8 mouse cellular contexts compared by ENCODE assay signal in the genomic region with DNA sequence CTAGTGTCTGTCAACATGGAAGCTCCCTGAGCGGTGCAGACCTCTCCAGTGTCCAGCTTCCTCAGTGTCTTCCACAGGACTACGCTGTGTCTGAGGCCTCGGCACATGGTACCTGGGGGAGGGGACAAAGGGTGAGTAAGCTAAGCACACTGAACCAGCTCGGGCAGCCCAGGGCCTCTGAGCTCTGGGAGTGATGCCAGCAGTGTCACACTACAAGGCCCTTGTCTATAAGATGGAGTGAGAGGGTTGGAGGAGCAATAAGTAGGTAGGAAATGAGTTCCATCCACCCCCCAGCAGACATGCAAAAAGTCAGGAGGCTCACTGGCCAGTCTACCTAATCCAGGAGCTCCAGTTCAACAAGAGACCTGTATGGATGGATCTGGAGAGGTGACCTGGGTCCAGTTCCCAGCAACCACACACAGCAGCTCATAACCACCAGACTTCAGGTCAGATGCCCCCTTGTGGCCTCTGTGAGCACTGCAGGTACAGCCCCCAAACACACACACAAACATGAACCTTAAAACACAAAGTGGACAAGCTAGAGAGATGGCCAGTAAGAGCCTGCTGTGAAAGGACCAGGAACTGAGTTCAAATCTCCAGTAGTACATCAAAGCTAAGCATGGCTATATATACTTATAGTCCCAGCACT. TPM values are rescaled to one million over a fixed set of nuclear protein-coding genes. Genes with fewer than 3 reads are reported as not detected.
A peak's percentile ranks its signal among the peaks of the same experiment; 100 is the strongest.
DNase-seq lines count a peak whose midpoint lies in the region; ATAC-seq and TF ChIP-seq lines count a peak whose summit lies in the region.

No protein-coding gene starts in this region.

- peaks cover 7% of the 10 kb centered on the region for H3K36me3 ChIP-seq in spleen, adult 2 months (ENCODE audit: control insufficient read depth, insufficient read depth, low read length)
- peaks cover 33% of the 10 kb centered on the region for H3K36me3 ChIP-seq in forebrain, embryonic 12.5 days (replicated peaks)

- no peak overlapping the region for H3K4me3 ChIP-seq in spleen, adult 2 months (ENCODE audit: extremely low read depth, insufficient read depth, insufficient read length)
- no peak overlapping the region for H3K4me3 ChIP-seq in forebrain, embryonic 12.5 days (replicated peaks)

- peaks cover 12% of the 10 kb centered on the region; the same call in 1 of the 2 replicates for H3K4me1 ChIP-seq in spleen, adult 2 months (ENCODE audit: control insufficient read depth, insufficient read depth, insufficient read length)
- peaks cover 44% of the 10 kb centered on the region for H3K4me1 ChIP-seq in forebrain, embryonic 12.5 days

- TF ChIP-seq CTCF in spleen, adult 2 months (IDR thresholded peaks at IDR 0.05; ENCODE audit: extremely low read depth, insufficient read depth, insufficient read length, insufficient replicate concordance) = peak; percentile 48; the same call in 1 of the 2 replicates

- 95% methylated on average over 4 of the region's 4 CpGs for WGBS in spleen, adult 2 months
- WGBS in forebrain, embryonic 12.5 days = 100% methylated on average over 4 of the region's 4 CpGs

- no peaks in the 10 kb centered on the region for H3K27me3 ChIP-seq in spleen, adult 2 months (ENCODE audit: control insufficient read depth, insufficient read depth, low read length)
- no peaks in the 10 kb centered on the region for H3K27me3 ChIP-seq in forebrain, embryonic 12.5 days

- H3K4me2 ChIP-seq in forebrain, embryonic 12.5 days = no peak overlapping the region

- no peak overlapping the region for H3K27ac ChIP-seq in spleen, adult 2 months (ENCODE audit: insufficient read depth, low read length)
- H3K27ac ChIP-seq in forebrain, embryonic 12.5 days = no peak overlapping the region

- DNase-seq in cerebellum, adult 9-11 months = peak; percentile 64
- no peak for DNase-seq in cerebellum, postnatal 36 days
- no peak for DNase-seq in spleen, adult 2 months (ENCODE audit: low read depth in 1 of 2, low spot score in 2 of 2)
- no peak for DNase-seq in spleen, postnatal 4 days (ENCODE audit: low spot score in 2 of 2)
- peak; percentile 63 for DNase-seq in kidney, postnatal 10 days
- peak; percentile 62 for DNase-seq in testis, postnatal 10 days (ENCODE audit: low spot score)
- DNase-seq in frontal cortex, postnatal 36 days (ENCODE audit: low spot score in 2 of 2) = no peak

- TF ChIP-seq POLR2A in spleen, adult 2 months (IDR thresholded peaks at IDR 0.05; ENCODE audit: low read depth, low read length) = no peak

- H3K9me3 ChIP-seq in forebrain, embryonic 12.5 days = peaks cover 5% of the 10 kb centered on the region; the same call in 1 of the 2 replicates

- no peak overlapping the region for H3K9ac ChIP-seq in forebrain, embryonic 12.5 days

- no peak for ATAC-seq in forebrain, embryonic 12.5 days (ENCODE audit: low FRiP score)

RNA-seq across cellular contexts. Expression of a gene that starts 3.5 kb away (rescaled TPM):
- polyA plus RNA-seq in spleen, adult 2 months (2012; rRNA removed) = 399 and 753 TPM in 2 replicates
- 371 and 400 TPM in 2 replicates for polyA plus RNA-seq in forebrain, embryonic 12.5 days (2016; fragmentation: Nextera tagmentation; extraction: Ambion mirVana)

RNA-seq across cellular contexts. Expression of a gene that starts 3.8 kb away (rescaled TPM):
- polyA plus RNA-seq in spleen, adult 2 months (2012; rRNA removed) = 110 and 124 TPM in 2 replicates
- 312 and 327 TPM in 2 replicates for polyA plus RNA-seq in forebrain, embryonic 12.5 days (2016; fragmentation: Nextera tagmentation; extraction: Ambion mirVana)

RNA-seq across cellular contexts. Expression of a gene that starts 15.7 kb away (rescaled TPM):
- 13.4 and 22.6 TPM in 2 replicates for polyA plus RNA-seq in spleen, adult 2 months (2012; rRNA removed)
- polyA plus RNA-seq in forebrain, embryonic 12.5 days (2016; fragmentation: Nextera tagmentation; extraction: Ambion mirVana) = 17.3 and 21.3 TPM in 2 replicates

RNA-seq across cellular contexts. Expression of a gene that starts 30.3 kb away (rescaled TPM):
- 173 and 240 TPM in 2 replicates for polyA plus RNA-seq in spleen, adult 2 months (2012; rRNA removed)
- 203 and 205 TPM in 2 replicates for polyA plus RNA-seq in forebrain, embryonic 12.5 days (2016; fragmentation: Nextera tagmentation; extraction: Ambion mirVana)

RNA-seq across cellular contexts. Expression of a gene that starts 46.9 kb away (rescaled TPM):
- 0.04 TPM in 1 of 2 replicates, not detected in the other for polyA plus RNA-seq in spleen, adult 2 months (2012; rRNA removed)
- 0.23 and 0.40 TPM in 2 replicates for polyA plus RNA-seq in forebrain, embryonic 12.5 days (2016; fragmentation: Nextera tagmentation; extraction: Ambion mirVana)

Comparison
In these comparisons a context has a peak if more than half of its experiments do, and no peak if none do; other contexts are left out.
1. DNase-seq: peak in cerebellum, adult 9-11 months (single experiment), kidney, postnatal 10 days (single experiment) and testis, postnatal 10 days (single experiment); none in cerebellum, postnatal 36 days (0 of 2), spleen, adult 2 months (0 of 2), spleen, postnatal 4 days (0 of 2) and frontal cortex, postnatal 36 days (0 of 2).